Mouse (Mus musculus) liver, embryonic 14 days (tissue): ENCODE data around the gene Arhgap9. TPM values are rescaled to one million over a fixed set of nuclear protein-coding genes. Genes with fewer than 3 reads are reported as not detected.

ENCODE experiments used
- polyA plus RNA-seq: library from polyadenylated mRNA; depleted of rRNA; stranded (reverse); fragments of >200 nt; gene quantifications from 2 replicates; pipeline ENCODE4 v1.2.3, GENCODE M21; 2012; rRNA removed

Gene Arhgap9
- 7.4 and 9.7 TPM in 2 replicates for polyA plus RNA-seq

DNA sequence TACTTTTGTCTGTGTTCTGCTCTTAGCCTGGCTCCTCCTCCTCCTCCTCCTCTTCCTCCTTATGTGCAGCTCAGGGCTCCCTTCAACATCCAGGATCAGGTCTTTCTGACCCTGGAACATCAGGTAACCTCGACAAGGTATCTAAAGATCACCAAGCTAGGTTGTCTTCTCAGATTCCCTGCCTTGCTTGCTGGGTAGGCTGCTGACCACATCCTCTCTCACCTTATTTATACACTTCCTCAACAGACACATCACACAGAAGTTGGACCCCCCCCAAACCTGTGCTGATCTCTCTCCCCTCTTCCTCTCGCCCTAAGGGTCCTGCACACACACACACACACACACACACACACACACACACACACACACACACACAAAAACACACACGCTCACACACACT lies at the start of gene Arhgap9:
Arhgap9 (plus strand) TSS at position 344 of the 400 bp plus-strand sequence.

DNA sequence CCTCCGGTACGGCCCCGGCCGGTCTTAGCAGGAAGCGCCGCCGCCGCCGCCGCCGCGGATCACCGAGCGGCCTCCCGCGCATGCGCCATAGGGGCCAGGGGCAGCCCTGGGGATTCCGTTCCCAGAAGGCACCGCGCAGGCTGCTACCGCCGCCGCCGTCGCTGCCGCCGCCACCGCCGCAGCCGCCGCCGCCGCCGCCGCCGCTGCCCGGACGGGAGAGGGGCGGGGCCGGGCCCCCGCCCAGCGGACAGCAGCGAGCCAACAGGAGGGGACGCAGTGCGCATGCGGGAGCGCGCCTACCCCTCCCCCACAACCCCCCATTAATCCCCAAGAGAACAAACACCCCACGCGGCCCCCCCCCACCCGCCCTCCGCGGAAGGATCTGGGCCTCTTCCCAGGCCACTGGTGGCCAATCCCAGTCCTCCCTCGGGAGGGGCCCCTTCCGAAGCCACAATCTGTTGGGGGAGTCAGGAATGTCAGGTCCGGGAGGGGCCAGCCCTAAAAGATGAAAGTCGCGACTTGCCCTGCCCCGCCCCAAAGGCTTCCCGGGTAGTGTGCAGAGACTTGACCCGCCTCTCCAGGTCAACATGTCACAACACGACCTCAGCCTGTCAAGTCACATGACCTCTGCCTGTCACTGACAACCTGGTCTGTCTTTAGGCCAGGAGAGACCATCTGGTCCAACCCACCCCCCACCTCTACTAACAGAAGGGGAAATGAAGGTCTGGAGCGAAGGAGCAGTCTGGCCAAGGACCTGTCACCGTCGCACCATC lies 32.8 kb upstream of the Arhgap9 start, which contains the start of gene Mbd6:
Mbd6 (minus strand) TSS at position 219 of the 773 bp plus-strand sequence.

DNA sequence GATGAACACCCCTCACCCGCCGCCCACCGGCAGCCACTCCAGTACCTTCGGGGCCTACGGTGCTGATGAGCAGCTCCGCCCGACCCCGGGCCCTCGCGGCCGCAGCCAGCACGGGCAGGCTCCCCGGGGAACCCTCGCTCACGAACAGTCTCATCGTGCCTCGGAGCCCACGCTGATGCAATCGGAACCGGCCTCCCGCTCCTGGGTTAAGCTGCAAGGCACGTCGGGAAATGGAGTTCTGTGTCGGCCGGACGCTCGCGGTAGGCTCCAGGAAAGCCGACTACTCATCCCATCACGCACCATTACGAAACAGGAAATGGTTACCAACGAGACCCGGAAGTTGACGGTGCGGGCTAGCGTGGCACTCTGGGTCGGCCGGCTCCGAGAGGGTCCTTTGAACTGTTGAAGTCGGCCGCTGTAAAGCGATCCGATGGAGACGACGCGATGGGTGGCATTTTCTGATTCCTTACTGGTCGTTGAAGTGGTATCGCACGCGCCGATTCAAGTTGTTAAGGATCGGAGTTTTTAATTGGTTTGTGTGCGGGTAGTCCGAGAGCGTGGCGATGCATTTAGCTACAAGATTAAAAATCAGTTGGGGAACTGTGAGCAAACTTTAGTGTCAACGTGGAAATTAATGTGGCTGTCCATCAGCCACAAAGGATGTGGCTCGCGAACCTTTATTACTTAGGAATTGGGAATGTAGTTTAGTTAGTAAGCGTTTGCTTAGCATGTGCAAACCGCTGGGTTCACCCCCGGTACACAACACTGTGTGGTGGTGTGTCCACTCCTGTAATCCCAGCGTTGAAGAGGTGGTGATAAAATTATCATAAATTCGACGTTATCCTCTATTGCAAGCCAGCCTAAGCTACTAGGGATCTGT lies 10.0 kb upstream of the Arhgap9 start, which contains the start of gene Mars:
Mars (minus strand) TSS at position 311 of the 880 bp plus-strand sequence.

DNA sequence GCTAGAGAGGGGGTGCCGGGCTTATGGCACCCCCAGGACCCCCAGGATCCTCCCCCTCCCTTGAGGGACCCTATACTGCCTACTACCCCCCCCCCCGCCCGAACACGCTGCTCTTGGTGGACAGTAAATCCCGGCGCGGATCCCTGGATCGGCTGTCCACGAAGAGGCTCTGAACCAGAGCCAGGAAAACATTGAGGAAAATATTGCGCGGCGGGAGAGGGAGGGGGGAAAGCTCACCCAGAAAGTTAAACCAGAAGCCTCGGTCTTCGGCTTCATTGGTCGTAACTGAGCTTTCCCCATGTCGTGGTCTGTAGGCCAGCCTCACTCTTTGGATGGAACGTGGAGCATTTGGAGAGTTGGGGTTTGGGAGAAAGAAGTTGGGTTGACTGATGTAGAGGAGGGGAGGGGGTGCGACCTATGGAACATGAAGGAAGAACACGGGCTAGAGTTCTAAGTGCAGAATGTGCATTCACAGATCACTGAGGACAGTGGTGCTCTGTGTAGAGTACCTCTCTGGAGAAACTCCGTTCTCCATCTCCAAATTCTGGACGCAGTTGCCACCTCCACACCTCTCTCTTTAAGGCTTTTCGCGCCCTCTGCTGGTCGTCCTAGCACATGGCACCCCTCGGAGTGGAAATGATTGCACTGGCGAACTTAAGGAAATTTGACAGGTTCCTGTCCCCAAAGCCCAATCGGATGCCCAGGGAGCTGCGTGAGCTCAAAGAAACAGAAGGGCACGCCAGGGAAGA lies 20.3 kb downstream of the Arhgap9 start, which contains the start of gene Gli1:
Gli1 (minus strand) TSS at position 84 of the 749 bp plus-strand sequence.

GRCm38 (mm10) chr10:127353909-127354895 lies 32.4 kb downstream of the Arhgap9 start, which contains the start of gene Inhbe:
Gene Inhbe (minus strand): TSS chr10:127354411.

GRCm38 (mm10) chr10:127369834-127370820 lies 48.4 kb downstream of the Arhgap9 start, which contains the start of gene Inhbc:
Gene Inhbc (minus strand): TSS chr10:127370431.

Other genes starting within 250 kb of the Arhgap9 start
- gene Agap2, start 246.7 kb upstream of the Arhgap9 start, polyA plus RNA-seq: 1.4 and 2.2 TPM in 2 replicates
- 26.4 and 26.9 TPM in 2 replicates for gene Os9, start 200.8 kb upstream of the Arhgap9 start, polyA plus RNA-seq
- gene B4galnt1, start 156.7 kb upstream of the Arhgap9 start, polyA plus RNA-seq: 7.2 and 11.2 TPM in 2 replicates
- 2.0 and 2.2 TPM in 2 replicates for gene Slc26a10, start 141.3 kb upstream of the Arhgap9 start, polyA plus RNA-seq
- 7.5 and 7.6 TPM in 2 replicates for gene Arhgef25, start 131.9 kb upstream of the Arhgap9 start, polyA plus RNA-seq
- gene Dtx3, start 126.2 kb upstream of the Arhgap9 start, polyA plus RNA-seq: 29.2 and 32.7 TPM in 2 replicates
- 27.4 and 31.2 TPM in 2 replicates for gene Pip4k2c, start 110.4 kb upstream of the Arhgap9 start, polyA plus RNA-seq
- gene Kif5a, start 58.6 kb upstream of the Arhgap9 start, polyA plus RNA-seq: 0.11 and 0.12 TPM in 2 replicates
- 57.7 and 61.0 TPM in 2 replicates for gene Dctn2, start 55.6 kb upstream of the Arhgap9 start, polyA plus RNA-seq
- gene Mbd6, start 32.9 kb upstream of the Arhgap9 start, polyA plus RNA-seq: 7.4 and 10.9 TPM in 2 replicates
- 62.7 and 64.4 TPM in 2 replicates for gene Mars, start 10.2 kb upstream of the Arhgap9 start, polyA plus RNA-seq
- 0.95 and 0.98 TPM in 2 replicates for gene Gli1, start 20.0 kb downstream of the Arhgap9 start, polyA plus RNA-seq
- gene Inhbe, start 32.4 kb downstream of the Arhgap9 start, polyA plus RNA-seq: 0.46 and 0.53 TPM in 2 replicates
- 1.1 and 1.6 TPM in 2 replicates for gene Inhbc, start 48.5 kb downstream of the Arhgap9 start, polyA plus RNA-seq
- 8.5 and 11.2 TPM in 2 replicates for gene R3hdm2, start 58.4 kb downstream of the Arhgap9 start, polyA plus RNA-seq
- 0.36 and 1.6 TPM in 2 replicates for gene Stac3, start 179.7 kb downstream of the Arhgap9 start, polyA plus RNA-seq
- 1.8 and 2.2 TPM in 2 replicates for gene Ndufa4l2, start 193.0 kb downstream of the Arhgap9 start, polyA plus RNA-seq
- 83.1 and 90.5 TPM in 2 replicates for gene Shmt2, start 200.5 kb downstream of the Arhgap9 start, polyA plus RNA-seq
- not detected in 2 replicates for gene Nxph4, start 212.6 kb downstream of the Arhgap9 start, polyA plus RNA-seq